Mouse (Mus musculus) hindbrain, embryonic 16.5 days (tissue): ENCODE data around the gene Ccdc50. TPM values are rescaled to one million over a fixed set of nuclear protein-coding genes. Genes with fewer than 3 reads are reported as not detected.
A peak's percentile ranks its signal among the peaks of the same experiment; 100 is the strongest.

Experiments
- ATAC-seq: fragments of 200-750 bp; cut with Nextera tagmentation; 2 replicates; pipeline ENCODE4 v1.8.0; 2017; ENCODE audit warnings: moderate TSS enrichment, moderate library complexity
- H3K27ac ChIP-seq: fragments of 300-500 bp; sonication (generic); 2 replicates; pipeline ENCODE4 v1.5.1; 2014; ENCODE audit warnings: low read depth, mild to moderate bottlenecking, control low read depth, low read length, moderate library complexity
- H3K27me3 ChIP-seq: fragments of 300-500 bp; sonication (generic); replicated peaks from 2 replicates; pipeline ENCODE4 v1.6.1; 2014; ENCODE audit warnings: low read length; ENCODE audit not compliant: control insufficient read depth, insufficient read depth
- H3K36me3 ChIP-seq: fragments of 300-500 bp; sonication (generic); 2 replicates; pipeline ENCODE4 v1.6.1; 2014; ENCODE audit warnings: mild to moderate bottlenecking, low read length, moderate library complexity, mixed read lengths; ENCODE audit not compliant: control insufficient read depth, insufficient read depth
- H3K4me1 ChIP-seq: fragments of 300-500 bp; sonication (generic); 2 replicates; pipeline ENCODE4 v1.6.1; 2014; ENCODE audit warnings: low read depth, low read length; ENCODE audit not compliant: control insufficient read depth, insufficient read depth
- H3K4me2 ChIP-seq: fragments of 300-500 bp; sonication (generic); 2 replicates; pipeline ENCODE4 v1.6.1; 2014; ENCODE audit warnings: mild to moderate bottlenecking, low read length, control low read depth, moderate library complexity
- H3K4me3 ChIP-seq: fragments of 300-500 bp; sonication (generic); 2 replicates; pipeline ENCODE4 v1.5.1; 2014; ENCODE audit warnings: mild to moderate bottlenecking, low read length, control low read depth, moderate library complexity
- H3K9ac ChIP-seq: fragments of 300-500 bp; sonication (generic); 2 replicates; pipeline ENCODE4 v1.6.1; 2014; ENCODE audit warnings: low read depth, mild to moderate bottlenecking, control low read depth, low read length, moderate library complexity
- H3K9me3 ChIP-seq: fragments of 300-500 bp; sonication (generic); 2 replicates; pipeline ENCODE4 v1.6.1; 2014; ENCODE audit warnings: mild to moderate bottlenecking, low read length, moderate library complexity; ENCODE audit not compliant: control insufficient read depth
- WGBS: fragments of 180-500 bp; shearing (Covaris S2); extraction: QIAGEN DNeasy Blood & Tissue Kit; methylation state at CpG from one replicate; pipeline ENCODE4 v1.1.7; 2014; 5-methylcytosine and 5-hydroxymethylcytosine counted together
- polyA plus RNA-seq: library from polyadenylated mRNA; unstranded; fragments of >200 nt; fragmentation: Nextera tagmentation; extraction: Ambion mirVana; gene quantifications from 2 replicates; pipeline ENCODE4 v1.2.1, GENCODE M21; 2015

Ccdc50 gene
- polyA plus RNA-seq, 1 experiment from 2014 or later: 32.7 TPM

GRCm38 (mm10) chr16:27389534-27390282 is 1.0 kb downstream of the Ccdc50 start:
- peaks cover 21% of the 10 kb centered on the region for H3K4me1 ChIP-seq
- H3K9me3 ChIP-seq: no peaks in the 10 kb centered on the region
- peak; percentile 10; the same call in 1 of the 2 replicates for ATAC-seq
- H3K4me2 ChIP-seq: peak overlapping the region; percentile 76
- no peaks in the 10 kb centered on the region for H3K36me3 ChIP-seq
- H3K4me3 ChIP-seq: peak overlapping the region; percentile 96
- H3K27me3 ChIP-seq: no peaks in the 10 kb centered on the region
- WGBS: 12% methylated on average over 7 of the region's 7 CpGs
- H3K9ac ChIP-seq: peak overlapping the region; percentile 99
- peak overlapping the region; percentile 98 for H3K27ac ChIP-seq

- H3K27ac ChIP-seq: no peak overlapping the region
- peaks cover 21% of the 10 kb centered on the region for H3K4me1 ChIP-seq
- H3K27me3 ChIP-seq: no peaks in the 10 kb centered on the region
- H3K36me3 ChIP-seq: no peaks in the 10 kb centered on the region
- no peaks in the 10 kb centered on the region for H3K9me3 ChIP-seq
- H3K4me3 ChIP-seq: peak overlapping the region; percentile 96
- no peak for ATAC-seq
- 88% methylated on average over 4 of the region's 4 CpGs for WGBS
- H3K9ac ChIP-seq: no peak overlapping the region
- H3K4me2 ChIP-seq: peak overlapping the region; percentile 76
Observed at GRCm38 (mm10) chr16:27390306-27390705, 1.6 kb downstream of the Ccdc50 start.

GRCm38 (mm10) chr16:27391845-27392244 is 3.2 kb downstream of the Ccdc50 start:
- no peak for ATAC-seq
- H3K27me3 ChIP-seq: no peaks in the 10 kb centered on the region
- H3K36me3 ChIP-seq: no peaks in the 10 kb centered on the region
- H3K27ac ChIP-seq: no peak overlapping the region
- H3K9me3 ChIP-seq: peaks cover 4% of the 10 kb centered on the region; the same call in 1 of the 2 replicates
- WGBS: 88% methylated on average over 2 of the region's 2 CpGs
- H3K4me2 ChIP-seq: no peak overlapping the region
- H3K9ac ChIP-seq: no peak overlapping the region
- H3K4me1 ChIP-seq: peaks cover 21% of the 10 kb centered on the region
- no peak overlapping the region for H3K4me3 ChIP-seq

GRCm38 (mm10) chr16:27395251-27396037 is 6.8 kb downstream of the Ccdc50 start:
- peaks cover 10% of the 10 kb centered on the region for H3K4me1 ChIP-seq

GRCm38 (mm10) chr16:27396951-27397350 is 8.3 kb downstream of the Ccdc50 start:
- no peaks in the 10 kb centered on the region for H3K36me3 ChIP-seq
- H3K9me3 ChIP-seq: peaks cover 4% of the 10 kb centered on the region; the same call in 1 of the 2 replicates
- H3K27ac ChIP-seq: no peak overlapping the region
- no peak overlapping the region for H3K9ac ChIP-seq
- ATAC-seq: no peak
- WGBS: 90% methylated on average over 1 of the region's 1 CpGs
- H3K4me2 ChIP-seq: no peak overlapping the region
- H3K27me3 ChIP-seq: no peaks in the 10 kb centered on the region
- H3K4me1 ChIP-seq: peaks cover 1% of the 10 kb centered on the region
- no peak overlapping the region for H3K4me3 ChIP-seq

More at GRCm38 (mm10) chr16:27395251-27396037, 6.8 kb downstream of the Ccdc50 start:
- Histone ChIP-seq H3K36me3 (no peaks in the 10 kb centered on the region), H3K9me3 (peaks cover 4% of the 10 kb centered on the region; the same call in 1 of the 2 replicates), H3K27me3 (no peaks in the 10 kb centered on the region), H3K27ac (no peak overlapping the region), H3K9ac (no peak overlapping the region), H3K4me3 (no peak overlapping the region), H3K4me2 (no peak overlapping the region)
- no peak for ATAC-seq
- WGBS: 92% methylated on average over 4 of the region's 4 CpGs

GRCm38 (mm10) chr16:27399026-27399718 is 10.5 kb downstream of the Ccdc50 start:
- ATAC-seq: no peak
- H3K9ac ChIP-seq: no peak overlapping the region
- no peak overlapping the region for H3K4me2 ChIP-seq
- no peak overlapping the region for H3K27ac ChIP-seq
- no peaks in the 10 kb centered on the region for H3K4me1 ChIP-seq
- 88% methylated on average over 3 of the region's 3 CpGs for WGBS
- no peaks in the 10 kb centered on the region for H3K36me3 ChIP-seq
- H3K4me3 ChIP-seq: no peak overlapping the region
- H3K9me3 ChIP-seq: peaks cover 4% of the 10 kb centered on the region; the same call in 1 of the 2 replicates
- no peaks in the 10 kb centered on the region for H3K27me3 ChIP-seq

- ATAC-seq: no peak
- Histone ChIP-seq H3K27ac (no peak overlapping the region), H3K4me3 (no peak overlapping the region), H3K9me3 (peaks cover 4% of the 10 kb centered on the region; the same call in 1 of the 2 replicates), H3K4me2 (no peak overlapping the region), H3K36me3 (no peaks in the 10 kb centered on the region), H3K4me1 (no peaks in the 10 kb centered on the region), H3K27me3 (no peaks in the 10 kb centered on the region), H3K9ac (no peak overlapping the region)
- 87% methylated on average over 6 of the region's 6 CpGs for WGBS
Observed at GRCm38 (mm10) chr16:27399719-27400253, 11.1 kb downstream of the Ccdc50 start.

GRCm38 (mm10) chr16:27401579-27401978 is 12.9 kb downstream of the Ccdc50 start:
- 87% methylated on average over 2 of the region's 2 CpGs for WGBS
- H3K4me1 ChIP-seq: no peaks in the 10 kb centered on the region
- H3K4me3 ChIP-seq: no peak overlapping the region
- H3K9ac ChIP-seq: no peak overlapping the region
- H3K27ac ChIP-seq: no peak overlapping the region
- no peaks in the 10 kb centered on the region for H3K36me3 ChIP-seq
- no peak overlapping the region for H3K4me2 ChIP-seq
- H3K27me3 ChIP-seq: no peaks in the 10 kb centered on the region
- H3K9me3 ChIP-seq: no peaks in the 10 kb centered on the region
- no peak for ATAC-seq
